10 mouse cellular contexts compared by ENCODE assay signal in genomic region chr13:108542342-108542761, GRCm38 (mm10).
DNase-seq lines count a peak whose midpoint lies in the region; ATAC-seq lines count a peak whose summit lies in the region.
"Had no signal": no experiment of that assay in that cellular context is flagged by ENCODE, and none has a peak within 500 bp of the region (broad histone marks: within the 10 kb centered on the region; RNA-seq: fewer than 3 reads in every experiment).

No protein-coding gene starts in this region.

- no peaks in the 10 kb centered on the region for H3K27me3 ChIP-seq in limb, embryonic 13.5 days
- no peaks in the 10 kb centered on the region for H3K27me3 ChIP-seq in limb, embryonic 10.5 days (ENCODE audit: low read depth, poor library complexity, severe bottlenecking)
- no peaks in the 10 kb centered on the region for H3K27me3 ChIP-seq in forebrain, embryonic 16.5 days (replicated peaks; ENCODE audit: control insufficient read depth, insufficient read depth, low read length)
- no peaks in the 10 kb centered on the region for H3K27me3 ChIP-seq in midbrain, embryonic 10.5 days (ENCODE audit: low read depth, poor library complexity, severe bottlenecking)
- H3K27me3 ChIP-seq: midbrain, embryonic 12.5 days had no signal

- H3K4me3 ChIP-seq in limb, embryonic 13.5 days, result no peak overlapping the region
- H3K4me3 ChIP-seq in limb, embryonic 10.5 days, result no peak overlapping the region
- no peak overlapping the region for H3K4me3 ChIP-seq in forebrain, embryonic 16.5 days (replicated peaks; ENCODE audit: low read length)
- H3K4me3 ChIP-seq in midbrain, embryonic 10.5 days, result no peak overlapping the region
- H3K4me3 ChIP-seq: midbrain, embryonic 12.5 days had no signal

- no peaks in the 10 kb centered on the region for H3K9me3 ChIP-seq in limb, embryonic 13.5 days
- H3K9me3 ChIP-seq in limb, embryonic 10.5 days (replicated peaks), result no peaks in the 10 kb centered on the region
- no peaks in the 10 kb centered on the region for H3K9me3 ChIP-seq in forebrain, embryonic 16.5 days (ENCODE audit: control insufficient read depth, low read length)
- no peaks in the 10 kb centered on the region for H3K9me3 ChIP-seq in midbrain, embryonic 10.5 days (replicated peaks)
- H3K9me3 ChIP-seq: midbrain, embryonic 12.5 days had no signal

- DNase-seq in frontal cortex, postnatal 25 days (ENCODE audit: low spot score in 2 of 2), result no peak
- DNase-seq in limb, embryonic 10.5 days (ENCODE audit: low spot score), result no peak
- DNase-seq in right cerebral cortex, postnatal 25 days, result peak; percentile 8
- DNase-seq in midbrain, embryonic 10.5 days (ENCODE audit: low spot score), result no peak
- no peak for DNase-seq in thymus, adult 18-20 months
- DNase-seq: adrenal gland, adult 8-10 months had no signal

- H3K36me3 ChIP-seq in limb, embryonic 13.5 days, result no peaks in the 10 kb centered on the region
- no peaks in the 10 kb centered on the region for H3K36me3 ChIP-seq in limb, embryonic 10.5 days
- H3K36me3 ChIP-seq in forebrain, embryonic 16.5 days (ENCODE audit: control insufficient read depth, insufficient read depth), result no peaks in the 10 kb centered on the region
- H3K36me3 ChIP-seq in midbrain, embryonic 10.5 days, result no peaks in the 10 kb centered on the region
- H3K36me3 ChIP-seq: midbrain, embryonic 12.5 days had no signal

- no peak overlapping the region; the same call in 1 of the 2 replicates for H3K4me2 ChIP-seq in limb, embryonic 13.5 days (replicated peaks)
- H3K4me2 ChIP-seq in forebrain, embryonic 16.5 days (ENCODE audit: low read length), result no peak overlapping the region
- H3K4me2 ChIP-seq: midbrain, embryonic 12.5 days had no signal

- no peak overlapping the region for H3K9ac ChIP-seq in limb, embryonic 13.5 days
- no peak overlapping the region for H3K9ac ChIP-seq in forebrain, embryonic 16.5 days (replicated peaks; ENCODE audit: low read depth, low read length)
- H3K9ac ChIP-seq: midbrain, embryonic 12.5 days had no signal

- no peak overlapping the region; the same call in 1 of the 2 replicates for H3K27ac ChIP-seq in limb, embryonic 13.5 days
- no peak overlapping the region for H3K27ac ChIP-seq in limb, embryonic 10.5 days
- no peak overlapping the region for H3K27ac ChIP-seq in forebrain, embryonic 16.5 days (ENCODE audit: low read length)
- no peak overlapping the region for H3K27ac ChIP-seq in midbrain, embryonic 10.5 days (replicated peaks)
- H3K27ac ChIP-seq: midbrain, embryonic 12.5 days had no signal

- peak; percentile 73 for ATAC-seq in frontal cortex, adult (ENCODE audit: low TSS enrichment)
- peak; percentile 54; the same call in 1 of the 2 replicates for ATAC-seq in limb, embryonic 13.5 days (ENCODE audit: low FRiP score, low read depth)
- peak; percentile 38 for ATAC-seq in forebrain, embryonic 16.5 days

- peaks cover 11% of the 10 kb centered on the region; the same call in 1 of the 2 replicates for H3K4me1 ChIP-seq in limb, embryonic 13.5 days
- peaks cover 14% of the 10 kb centered on the region for H3K4me1 ChIP-seq in limb, embryonic 10.5 days
- H3K4me1 ChIP-seq in forebrain, embryonic 16.5 days (replicated peaks; ENCODE audit: control insufficient read depth, insufficient read depth, low read length), result 0 out of 2 replicates have a peak, but pooled peaks cover 4% of the 10 kb centered on the region
- no peaks in the 10 kb centered on the region for H3K4me1 ChIP-seq in midbrain, embryonic 10.5 days
- H3K4me1 ChIP-seq: midbrain, embryonic 12.5 days had no signal

- 45% methylated on average over 5 of the region's 5 CpGs for WGBS in limb, embryonic 13.5 days
- 94% methylated on average over 5 of the region's 5 CpGs for WGBS in limb, embryonic 10.5 days
- WGBS in forebrain, embryonic 16.5 days, result 31% methylated on average over 5 of the region's 5 CpGs
- WGBS in midbrain, embryonic 10.5 days, result 92% methylated on average over 5 of the region's 5 CpGs
